Mouse (Mus musculus) stomach, postnatal 0 days (tissue): ENCODE measurements around the gene Ppp2r5e. TPM values are rescaled to one million over a fixed set of nuclear protein-coding genes. Genes with fewer than 3 reads are reported as not detected.

Experiments used
- ATAC-seq: fragments of 200-750 bp; cut with Nextera tagmentation; 2 replicates; pipeline ENCODE4 v1.8.0; 2017; ENCODE audit not compliant: low FRiP score, low TSS enrichment
- DNase-seq: peaks from one replicate; pipeline ENCODE4 v3.0.0-alpha.2; 2016; ENCODE audit warnings: low spot score
- H3K27ac ChIP-seq: fragments of 300-500 bp; sonication (generic); replicated peaks from 2 replicates; pipeline ENCODE4 v1.5.1; 2014; ENCODE audit warnings: mild to moderate bottlenecking, control low read depth
- H3K27me3 ChIP-seq: fragments of 300-500 bp; sonication (generic); 2 replicates; pipeline ENCODE4 v1.6.1; 2014; ENCODE audit warnings: low read length; ENCODE audit not compliant: control insufficient read depth, insufficient read depth
- H3K36me3 ChIP-seq: fragments of 300-500 bp; sonication (generic); 2 replicates; pipeline ENCODE4 v1.6.1; 2014; ENCODE audit warnings: low read length, mixed read lengths; ENCODE audit not compliant: control insufficient read depth, insufficient read depth
- H3K4me1 ChIP-seq: fragments of 300-500 bp; sonication (generic); replicated peaks from 2 replicates; pipeline ENCODE4 v1.6.1; 2014; ENCODE audit warnings: antibody characterized with exemption; ENCODE audit not compliant: control insufficient read depth, insufficient read depth
- H3K4me2 ChIP-seq: fragments of 300-500 bp; sonication (generic); replicated peaks from 2 replicates; pipeline ENCODE4 v1.6.1; 2014; ENCODE audit warnings: low read depth, mild to moderate bottlenecking, control low read depth, moderate library complexity
- H3K4me3 ChIP-seq: fragments of 300-500 bp; sonication (generic); 2 replicates; pipeline ENCODE4 v1.5.1; 2014; ENCODE audit warnings: low read depth, low read length, control low read depth
- H3K9ac ChIP-seq: fragments of 300-500 bp; sonication (generic); 2 replicates; pipeline ENCODE4 v1.6.1; 2014; ENCODE audit warnings: mild to moderate bottlenecking, low read length, control low read depth, mixed read lengths
- H3K9me3 ChIP-seq: fragments of 300-500 bp; sonication (generic); 2 replicates; pipeline ENCODE4 v1.6.1; 2016; ENCODE audit warnings: low read length; ENCODE audit not compliant: control insufficient read depth
- CTCF ChIP-seq: IDR thresholded peaks from 2 replicates; pipeline ENCODE4 v1.5.1; 2016; ENCODE audit warnings: antibody characterized with exemption, low read depth, mild to moderate bottlenecking, moderate library complexity
- EP300 ChIP-seq: optimal IDR thresholded peaks from 2 replicates; pipeline ENCODE3; 2016; ENCODE audit warnings: antibody characterized with exemption
- WGBS: fragments of 180-500 bp; shearing (Covaris S2); extraction: QIAGEN DNeasy Blood & Tissue Kit; methylation state at CpG from one replicate; pipeline ENCODE4 v1.1.7; 2014; 5-methylcytosine and 5-hydroxymethylcytosine counted together
- polyA plus RNA-seq: library from polyadenylated mRNA; unstranded; fragments of >200 nt; fragmentation: Nextera tagmentation; extraction: Ambion mirVana; gene quantifications from 2 replicates; pipeline ENCODE4 v1.2.1, GENCODE M21; 2015

Ppp2r5e gene
- polyA plus RNA-seq, 1 experiment from 2014 or later, result 8.9 TPM

DNA sequence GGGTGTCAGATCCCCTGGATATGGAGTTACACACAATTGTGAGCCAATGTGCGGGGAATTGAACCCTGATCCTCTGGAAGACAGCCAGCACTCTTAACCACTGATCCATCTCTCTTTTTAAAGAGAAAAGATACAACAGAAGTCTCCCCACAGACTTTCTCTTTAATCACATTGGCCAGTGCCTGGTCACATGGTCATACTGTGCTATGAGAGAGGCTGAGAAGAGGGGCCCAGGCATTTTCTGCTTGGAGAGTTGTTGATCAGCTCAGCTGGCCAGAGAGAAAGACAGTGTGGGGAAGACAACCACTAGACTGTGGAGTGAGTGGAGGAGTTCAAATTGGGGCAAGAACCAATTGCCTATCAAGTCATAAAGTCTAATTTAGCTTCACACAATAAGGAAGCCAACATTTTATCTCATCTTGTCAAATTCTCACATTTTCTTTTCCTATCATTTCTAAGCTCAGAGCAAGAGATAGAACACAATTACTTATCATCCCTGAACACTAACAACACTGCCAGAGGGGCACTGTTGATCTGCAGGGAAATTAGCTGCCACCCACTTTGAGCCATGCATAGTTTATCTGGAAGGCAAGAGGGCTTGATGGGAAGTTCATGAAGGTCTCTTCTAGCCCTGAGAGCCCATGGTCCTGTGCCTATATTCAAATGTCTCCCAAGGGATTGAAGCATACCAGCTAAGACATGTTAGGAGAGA is 166.2 kb downstream of the Ppp2r5e start:
- WGBS, result 60% methylated on average over 1 of the region's 1 CpGs
- Histone ChIP-seq H3K27ac (no peak overlapping the region), H3K36me3 (no peaks in the 10 kb centered on the region), H3K4me2 (no peak overlapping the region), H3K9ac (no peak overlapping the region), H3K4me1 (no peaks in the 10 kb centered on the region), H3K4me3 (no peak overlapping the region), H3K9me3 (no peaks in the 10 kb centered on the region), H3K27me3 (no peaks in the 10 kb centered on the region)
- ATAC-seq (no peak), DNase-seq (no peak)
- no peak for TF ChIP-seq EP300
- no peak for TF ChIP-seq CTCF

DNA sequence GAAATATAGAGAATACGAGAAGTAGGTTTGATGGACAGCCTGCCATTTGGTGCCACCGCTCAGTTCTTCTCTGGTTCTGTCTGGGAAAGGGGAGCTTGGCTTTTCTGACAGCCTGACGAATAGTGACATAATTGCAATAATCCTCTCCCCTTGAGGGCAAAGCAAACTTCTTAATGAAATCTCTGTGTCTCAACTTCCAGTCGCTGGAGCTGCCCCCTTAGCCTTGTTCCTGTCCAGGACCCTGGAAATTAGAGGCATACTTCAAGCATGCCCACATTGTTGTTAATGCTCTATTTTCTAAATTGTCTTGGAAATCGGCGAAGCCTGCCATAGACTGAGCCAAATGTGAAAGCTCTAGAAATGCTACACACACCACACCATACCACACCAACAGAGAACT is 167.3 kb downstream of the Ppp2r5e start:
- TF ChIP-seq EP300 (no peak), CTCF (no peak)
- no peak for ATAC-seq

DNA sequence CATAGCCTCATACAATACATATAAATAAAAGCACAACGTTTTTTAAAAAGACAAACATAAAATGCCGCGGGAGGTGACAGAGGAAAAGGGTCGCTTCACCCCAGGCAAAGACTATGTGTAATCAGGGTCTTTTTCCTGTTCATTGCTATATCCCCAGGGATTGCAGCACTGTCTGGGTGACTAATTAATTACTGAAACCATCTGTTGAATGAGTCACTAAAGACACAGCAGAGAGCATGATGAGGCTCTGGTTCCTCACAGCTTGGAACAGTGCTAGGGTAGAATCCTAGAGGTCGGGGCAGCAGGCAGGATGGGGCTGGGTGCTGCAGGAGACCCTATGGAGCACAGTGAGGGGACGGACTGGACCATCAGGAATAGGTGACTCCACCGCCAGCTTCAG is 170.2 kb downstream of the Ppp2r5e start:
- H3K27me3 ChIP-seq, result no peaks in the 10 kb centered on the region
- no peak for ATAC-seq
- H3K4me3 ChIP-seq, result no peak overlapping the region
- no peaks in the 10 kb centered on the region for H3K4me1 ChIP-seq
- no peaks in the 10 kb centered on the region for H3K36me3 ChIP-seq
- no peak for DNase-seq
- no peaks in the 10 kb centered on the region for H3K9me3 ChIP-seq
- no peak overlapping the region for H3K27ac ChIP-seq
- H3K9ac ChIP-seq, result no peak overlapping the region
- WGBS, result 76% methylated on average over 7 of the region's 7 CpGs
- TF ChIP-seq EP300, result no peak
- no peak for TF ChIP-seq CTCF
- H3K4me2 ChIP-seq, result no peak overlapping the region

More for the DNA sequence above, 167.3 kb downstream of the Ppp2r5e start:
- H3K36me3 ChIP-seq, result no peaks in the 10 kb centered on the region
- no peak overlapping the region for H3K4me3 ChIP-seq
- no peaks in the 10 kb centered on the region for H3K4me1 ChIP-seq
- no peak for DNase-seq
- H3K4me2 ChIP-seq, result no peak overlapping the region
- no peak overlapping the region for H3K9ac ChIP-seq
- WGBS, result 85% methylated on average over 6 of the region's 6 CpGs
- H3K9me3 ChIP-seq, result no peaks in the 10 kb centered on the region
- H3K27ac ChIP-seq, result no peak overlapping the region
- no peaks in the 10 kb centered on the region for H3K27me3 ChIP-seq

- Histone ChIP-seq H3K27ac (no peak overlapping the region), H3K4me3 (no peak overlapping the region), H3K4me1 (no peaks in the 10 kb centered on the region), H3K27me3 (no peaks in the 10 kb centered on the region), H3K9ac (no peak overlapping the region), H3K4me2 (no peak overlapping the region), H3K9me3 (no peaks in the 10 kb centered on the region), H3K36me3 (no peaks in the 10 kb centered on the region)
- 86% methylated on average over 4 of the region's 4 CpGs for WGBS
- TF ChIP-seq CTCF (no peak), EP300 (no peak)
- ATAC-seq, result no peak
- no peak for DNase-seq
These were observed 171.2 kb downstream of the Ppp2r5e start for GRCm38 (mm10) chr12:75424817-75425216.

DNA sequence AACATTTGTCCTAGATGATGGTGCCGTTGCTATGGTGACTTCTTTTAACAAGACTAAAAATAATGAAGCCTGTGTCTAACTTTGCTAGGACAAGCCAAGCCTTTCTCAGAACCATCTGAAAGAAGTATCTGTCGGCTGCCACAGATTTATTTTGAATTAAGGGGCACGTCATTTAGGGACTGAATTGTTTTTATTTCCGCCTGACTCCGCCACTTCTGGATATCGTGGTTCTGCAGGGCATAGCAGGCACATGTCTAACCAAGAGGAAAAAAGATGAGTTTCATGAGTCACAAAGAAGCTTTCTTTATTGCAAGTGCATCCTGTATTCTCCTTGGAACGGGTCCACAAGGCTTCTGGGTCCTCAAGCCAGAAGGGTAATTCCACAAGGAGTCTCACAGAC is 171.7 kb downstream of the Ppp2r5e start:
- no peak overlapping the region for H3K4me3 ChIP-seq
- H3K9ac ChIP-seq, result no peak overlapping the region
- no peaks in the 10 kb centered on the region for H3K4me1 ChIP-seq
- TF ChIP-seq CTCF (no peak), EP300 (no peak)
- whole genome bisulfite sequencing, result 63% methylated on average over 7 of the region's 7 CpGs
- ATAC-seq (no peak), DNase-seq (no peak)
- H3K27ac ChIP-seq, result no peak overlapping the region
- H3K4me2 ChIP-seq, result no peak overlapping the region
- H3K9me3 ChIP-seq, result no peaks in the 10 kb centered on the region
- no peaks in the 10 kb centered on the region for H3K27me3 ChIP-seq
- no peaks in the 10 kb centered on the region for H3K36me3 ChIP-seq

GRCm38 (mm10) chr12:75416681-75417080 is 179.4 kb downstream of the Ppp2r5e start, which contains the start of gene Gphb5:
Gphb5 (minus strand) TSS chr12:75416781.
- Histone ChIP-seq H3K9me3 (no peaks in the 10 kb centered on the region), H3K4me2 (no peak within 1 kb of the TSS), H3K27me3 (no peaks in the 10 kb centered on the region), H3K4me3 (no peak within 1 kb of the TSS), H3K9ac (no peak within 1 kb of the TSS), H3K4me1 (no peaks in the 10 kb centered on the region), H3K36me3 (no peaks in the 10 kb centered on the region), H3K27ac (no peak within 1 kb of the TSS)
- DNase-seq (no peak), ATAC-seq (no peak)
- no peak for TF ChIP-seq CTCF
- no peak for TF ChIP-seq EP300
- 88% methylated on average over 4 of the region's 4 CpGs for WGBS
